Mouse (Mus musculus) forelimb bud, embryonic 11.5 days (tissue): ENCODE results near the gene Pde1b.

ENCODE experiments used
- DNase-seq: peaks from one replicate; pipeline ENCODE4 v3.0.0-alpha.2; 2012; ENCODE audit warnings: low read depth, low spot score

Pde1b gene

GRCm38 (mm10) chr15:103509317-103509716 is 6.5 kb downstream of the Pde1b start:
- no peak for DNase-seq

- no peak for DNase-seq
Observed at GRCm38 (mm10) chr15:103511652-103512051, 8.8 kb downstream of the Pde1b start.

GRCm38 (mm10) chr15:103513621-103514031 is 10.8 kb downstream of the Pde1b start:
- DNase-seq = no peak

GRCm38 (mm10) chr15:103514119-103514518 is 11.3 kb downstream of the Pde1b start:
- DNase-seq = peak; percentile 88

- DNase-seq = no peak
Observed at GRCm38 (mm10) chr15:103514914-103515313, 12.1 kb downstream of the Pde1b start.

GRCm38 (mm10) chr15:103518600-103519385 is 16.0 kb downstream of the Pde1b start:
- DNase-seq = no peak

- no peak for DNase-seq
Observed at GRCm38 (mm10) chr15:103519386-103520378, 16.8 kb downstream of the Pde1b start.

- DNase-seq = no peak
Observed at GRCm38 (mm10) chr15:103522458-103523099, 19.7 kb downstream of the Pde1b start.

GRCm38 (mm10) chr15:103523156-103523555 is 20.3 kb downstream of the Pde1b start:
- no peak for DNase-seq

- peak; percentile 76 for DNase-seq
Observed at GRCm38 (mm10) chr15:103530372-103530771, 27.5 kb downstream of the Pde1b start.

- DNase-seq = no peak
Observed at GRCm38 (mm10) chr15:103534054-103534620, 31.3 kb downstream of the Pde1b start.

- DNase-seq = no peak
Observed at GRCm38 (mm10) chr15:103535030-103535429, 32.2 kb downstream of the Pde1b start.

- DNase-seq = no peak
Observed at GRCm38 (mm10) chr15:103535786-103536185, 33.0 kb downstream of the Pde1b start.

GRCm38 (mm10) chr15:103536456-103536855 is 33.6 kb downstream of the Pde1b start:
- DNase-seq = no peak

GRCm38 (mm10) chr15:103537011-103537821 is 34.4 kb downstream of the Pde1b start:
- no peak for DNase-seq

- DNase-seq = peak; percentile 48
Observed at GRCm38 (mm10) chr15:103537822-103538213, 35.0 kb downstream of the Pde1b start, which contains the start of gene Ppp1r1a. Gene Ppp1r1a (minus strand): TSS chr15:103538003.

GRCm38 (mm10) chr15:103539259-103539658 is 36.4 kb downstream of the Pde1b start:
- DNase-seq = no peak

- no peak for DNase-seq
Observed at GRCm38 (mm10) chr15:103540646-103541045, 37.8 kb downstream of the Pde1b start.

- no peak for DNase-seq
Observed at GRCm38 (mm10) chr15:103542526-103542925, 39.7 kb downstream of the Pde1b start.

GRCm38 (mm10) chr15:103547983-103548382 is 45.1 kb downstream of the Pde1b start:
- DNase-seq = no peak

- no peak for DNase-seq
Observed at GRCm38 (mm10) chr15:103549475-103549874, 46.6 kb downstream of the Pde1b start.
